Mouse (Mus musculus) lung, postnatal 25 days (tissue): ENCODE data around the gene Fchsd2.

ENCODE experiments used
- DNase-seq: peaks from one replicate; pipeline ENCODE4 v3.0.0; 2022; ENCODE audit warnings: low spot score

The Fchsd2 gene

DNA sequence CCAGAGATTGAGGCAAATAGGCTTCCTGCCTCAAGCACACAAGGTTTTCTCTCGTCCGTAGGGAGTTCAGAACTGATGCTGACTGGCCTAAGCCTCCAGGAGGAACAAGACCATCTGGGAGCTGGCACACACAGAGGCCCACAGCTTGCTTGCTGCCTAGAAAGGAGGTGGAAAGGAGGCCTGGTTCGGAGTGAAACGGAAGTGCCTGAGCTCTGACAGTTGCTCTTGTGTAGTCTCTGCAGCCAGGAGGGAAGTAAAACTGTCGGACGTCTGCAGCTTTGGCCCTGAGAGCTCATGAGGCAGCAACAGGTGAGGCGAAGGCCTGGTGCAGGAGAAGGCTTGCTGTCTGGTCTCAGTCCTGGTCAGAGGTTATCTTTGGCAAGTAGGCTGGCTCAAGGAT, at the start of gene Fchsd2:
TSS of gene Fchsd2 (plus strand) at position 246 of the 400 bp plus-strand sequence.
- peak; percentile 23 for DNase-seq

DNA sequence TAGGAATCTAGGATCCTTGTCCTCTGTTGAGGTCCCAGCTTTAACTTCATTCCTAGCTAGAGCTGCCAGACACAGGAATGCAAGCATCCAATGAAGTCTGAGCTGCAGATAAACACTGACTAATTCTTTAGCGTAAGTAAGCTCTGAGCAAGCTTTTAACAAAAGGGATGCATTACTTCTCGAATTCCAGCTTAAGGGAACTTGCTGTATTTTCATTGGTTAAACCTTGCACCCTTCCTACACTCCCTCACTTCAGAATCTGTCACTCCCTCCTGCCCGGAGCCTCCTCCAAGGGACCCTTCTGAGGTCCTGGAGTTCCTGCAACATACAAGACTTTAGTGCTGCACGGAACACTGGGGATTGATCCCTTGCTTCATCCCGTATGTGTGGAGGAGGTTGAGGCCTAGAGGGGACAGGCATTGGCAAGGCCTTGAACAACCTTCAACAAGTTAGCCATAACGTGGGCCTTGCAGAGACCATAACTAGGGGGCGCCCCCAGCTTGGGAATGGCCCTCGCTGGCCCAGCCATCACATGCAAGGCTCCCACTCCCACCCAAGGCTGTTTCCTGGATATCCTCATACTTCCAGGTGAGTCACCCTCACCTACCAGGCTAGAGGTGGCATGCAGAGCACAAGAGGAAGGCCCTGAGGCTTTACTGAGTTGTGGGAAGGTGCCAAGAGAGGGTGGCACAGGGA, 48.7 kb upstream of the Fchsd2 start:
- DNase-seq = no peak

DNA sequence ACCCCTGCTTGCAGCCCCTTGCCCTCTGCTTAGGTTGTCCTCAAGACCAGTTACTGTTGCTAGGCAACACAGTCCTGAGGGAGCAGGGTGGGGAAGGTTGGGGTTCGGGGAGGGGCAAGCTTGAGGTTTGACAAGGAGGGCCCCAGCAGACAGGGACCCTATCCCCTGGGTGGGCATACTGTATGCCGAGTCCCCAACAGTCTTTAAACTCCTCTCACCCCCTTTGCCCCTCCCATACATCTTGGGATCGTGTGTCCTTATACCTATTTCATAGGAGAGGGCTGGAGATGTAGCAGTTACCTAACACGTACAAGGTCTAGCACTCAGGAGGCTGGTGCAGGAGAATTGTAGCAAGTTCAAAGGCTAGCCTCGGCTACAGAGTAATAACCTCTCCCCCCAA, 44.4 kb upstream of the Fchsd2 start:
- DNase-seq = no peak

DNA sequence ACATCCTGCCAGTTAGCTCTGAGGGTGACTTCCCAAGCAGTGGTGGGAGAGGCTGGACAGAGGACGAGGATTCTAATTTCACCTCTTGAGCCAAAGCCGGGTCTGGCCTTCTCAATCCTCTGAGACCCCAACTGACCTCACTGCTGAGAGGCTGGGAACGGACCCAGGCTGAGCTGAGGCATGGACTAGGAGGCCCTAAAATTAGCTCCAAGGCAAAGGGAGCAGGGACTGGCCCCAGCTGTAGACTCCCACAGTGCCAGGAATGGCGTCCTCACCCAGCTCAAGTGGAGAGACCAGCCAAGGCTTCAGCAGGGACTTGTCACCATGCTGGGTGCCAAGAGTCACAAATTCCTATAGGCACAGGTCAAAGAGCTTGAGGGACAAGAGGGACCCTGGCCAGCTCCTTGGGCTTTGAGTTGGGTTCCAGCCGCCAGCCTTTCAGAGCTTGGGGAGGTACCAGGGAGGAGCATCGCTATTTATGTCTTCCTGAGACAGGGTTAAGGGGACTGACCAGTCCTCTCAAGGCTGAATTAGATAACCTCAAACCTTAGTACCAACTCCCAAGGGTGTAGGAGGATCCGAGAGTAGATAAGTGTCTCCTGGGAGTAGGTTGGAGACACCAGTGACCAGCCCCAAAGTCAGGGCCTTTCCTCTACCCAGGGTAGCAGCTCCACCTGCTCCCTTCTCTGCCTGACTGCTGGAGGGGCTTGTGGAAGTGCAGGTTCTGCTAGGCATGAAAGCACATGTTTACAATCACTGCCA, 43.2 kb upstream of the Fchsd2 start:
- peak; percentile 60 for DNase-seq

DNA sequence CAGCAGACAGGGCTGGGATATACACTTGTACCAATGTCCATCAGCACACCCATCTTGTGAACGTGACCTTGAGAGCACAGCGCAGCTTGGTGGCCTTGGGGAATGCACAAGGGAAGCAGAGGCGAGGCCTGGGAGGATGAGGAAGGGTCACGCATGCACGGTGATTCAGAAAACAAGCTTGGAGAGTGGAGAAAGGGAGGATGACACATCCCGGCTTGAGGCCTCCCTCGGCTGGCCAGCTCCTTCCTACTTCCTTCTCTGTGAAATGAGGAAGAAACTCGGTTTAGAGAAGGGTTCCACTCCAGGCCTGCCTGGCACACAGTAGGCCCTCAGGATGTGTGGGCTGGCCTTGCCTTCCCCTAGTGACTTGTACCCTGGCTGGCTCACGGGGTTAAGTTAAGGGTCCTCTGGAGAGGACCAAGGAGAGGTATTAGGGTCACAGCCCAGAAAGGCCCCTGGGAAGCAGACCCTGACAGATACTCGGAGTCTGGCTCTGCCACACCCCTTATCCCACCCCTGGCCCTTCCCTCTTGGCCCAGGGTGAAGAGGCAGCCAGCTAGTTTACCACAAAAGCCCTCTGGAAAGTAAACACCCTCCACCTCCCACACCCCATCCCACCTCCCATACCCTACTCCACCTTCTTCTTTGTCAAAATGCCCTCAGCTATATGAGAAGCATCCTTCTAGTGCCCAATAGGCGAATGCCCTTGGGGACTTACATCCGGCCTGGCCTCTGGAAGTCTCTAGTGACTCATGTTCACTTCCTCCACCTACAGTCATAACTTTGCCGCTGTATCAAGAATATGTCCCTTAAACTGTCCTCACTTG, 41.7 kb upstream of the Fchsd2 start:
- no peak for DNase-seq

DNA sequence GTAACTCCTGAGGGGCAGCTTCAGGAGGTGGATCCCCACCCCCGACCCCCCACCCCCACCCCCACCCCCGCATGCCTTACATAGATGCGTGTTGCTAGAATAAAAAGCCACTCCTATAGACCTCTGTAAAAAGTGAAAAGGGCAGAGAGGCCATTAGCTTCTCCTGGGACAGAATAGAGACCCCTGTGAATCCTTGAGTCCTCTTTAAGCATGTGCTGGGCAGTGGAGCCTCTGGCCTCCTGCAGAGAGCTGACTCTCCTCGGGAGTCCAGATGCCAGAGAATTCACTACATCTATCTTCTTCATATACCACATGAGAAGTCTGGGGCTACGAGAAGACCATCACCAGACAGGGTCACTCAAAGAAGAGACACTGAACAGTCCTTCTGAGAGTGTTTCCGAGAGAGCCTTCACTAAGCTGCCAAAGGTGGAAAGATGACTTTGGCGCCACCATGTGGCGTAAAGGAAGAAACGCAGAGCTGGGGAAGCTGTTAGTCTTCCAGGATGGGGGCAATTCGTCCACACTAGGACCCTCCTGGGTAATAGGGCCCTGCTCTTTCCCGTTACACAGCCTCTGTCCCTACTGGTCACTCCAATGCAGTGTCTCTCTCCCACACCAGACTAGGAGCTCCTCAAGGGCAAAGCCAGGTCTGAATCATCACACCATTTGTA, 41.0 kb upstream of the Fchsd2 start:
- peak; percentile 76 for DNase-seq

DNA sequence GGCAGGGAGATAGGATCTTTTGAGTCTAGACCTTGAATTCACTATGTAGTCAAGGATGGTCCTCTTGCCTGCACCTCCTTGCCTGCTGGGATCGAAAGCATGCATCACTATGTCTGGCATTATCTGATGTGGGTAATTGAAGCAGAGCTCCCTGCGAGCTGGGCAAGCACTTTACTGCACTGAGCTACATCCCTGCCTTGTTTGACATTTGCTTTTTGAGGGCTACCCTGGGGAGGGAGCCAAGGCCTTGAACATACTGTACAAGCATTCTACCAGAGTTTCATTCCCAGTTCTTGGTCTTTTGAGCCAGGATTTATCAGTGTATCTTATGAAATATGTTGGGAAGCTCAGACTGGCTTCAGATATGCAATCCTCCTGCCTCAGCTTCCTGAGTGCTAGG, 39.5 kb upstream of the Fchsd2 start:
- no peak for DNase-seq

DNA sequence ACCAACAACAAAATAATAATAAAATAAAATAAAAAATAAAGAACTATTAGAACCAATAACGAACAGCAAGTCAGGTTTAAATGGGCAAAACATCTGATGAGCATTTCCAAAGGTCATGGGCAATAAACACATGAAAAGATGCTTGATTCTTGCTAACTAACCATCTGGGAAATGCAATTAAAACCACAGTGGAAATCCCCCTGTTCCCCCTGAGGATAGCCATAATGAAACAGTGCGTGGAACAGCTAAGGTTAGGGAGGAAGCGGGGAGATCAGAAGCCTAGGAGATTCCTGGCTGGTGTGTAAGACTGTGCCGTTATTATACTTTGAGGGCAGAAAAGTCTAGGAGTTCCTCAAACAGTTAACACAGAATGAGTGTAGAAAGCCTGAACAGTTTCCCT, 35.4 kb upstream of the Fchsd2 start:
- DNase-seq = no peak

DNA sequence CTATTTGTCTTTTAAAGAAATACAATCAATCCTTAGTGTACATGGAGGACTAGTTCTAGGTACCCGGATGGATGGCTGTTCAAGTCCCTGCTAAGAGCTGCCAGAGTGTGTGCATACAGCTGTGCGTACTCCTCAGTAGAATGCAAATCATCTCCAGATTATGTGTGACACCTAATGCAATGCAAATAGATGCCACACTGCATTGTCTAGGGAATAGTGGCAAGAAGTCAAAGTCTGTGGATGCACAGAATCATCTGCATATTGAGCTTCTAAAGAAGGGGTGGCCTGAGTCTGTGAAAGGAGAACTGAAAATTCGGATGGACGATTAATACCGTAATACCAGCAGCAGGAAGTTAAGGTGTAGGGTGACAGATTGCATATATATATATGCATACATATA, 33.5 kb upstream of the Fchsd2 start:
- no peak for DNase-seq

DNA sequence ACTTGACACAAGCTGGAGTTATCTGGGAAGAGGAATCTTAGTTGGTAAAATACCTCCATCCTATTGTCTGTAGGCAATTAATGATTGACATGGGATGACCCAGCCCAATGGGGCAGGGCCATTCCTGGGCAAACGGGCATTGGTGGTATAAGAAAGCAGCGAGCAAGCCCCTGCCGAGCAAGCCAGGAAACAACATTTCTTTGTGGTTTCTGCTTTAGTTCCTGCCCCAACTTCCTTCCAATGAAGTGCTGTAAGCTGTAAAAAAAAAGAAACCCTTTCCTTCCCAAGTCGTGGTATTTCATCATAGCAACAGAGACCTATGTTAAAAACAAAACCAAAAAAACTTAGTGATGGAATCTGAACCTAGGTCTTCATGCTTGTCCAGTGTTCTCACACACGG, 32.2 kb upstream of the Fchsd2 start:
- DNase-seq = no peak

DNA sequence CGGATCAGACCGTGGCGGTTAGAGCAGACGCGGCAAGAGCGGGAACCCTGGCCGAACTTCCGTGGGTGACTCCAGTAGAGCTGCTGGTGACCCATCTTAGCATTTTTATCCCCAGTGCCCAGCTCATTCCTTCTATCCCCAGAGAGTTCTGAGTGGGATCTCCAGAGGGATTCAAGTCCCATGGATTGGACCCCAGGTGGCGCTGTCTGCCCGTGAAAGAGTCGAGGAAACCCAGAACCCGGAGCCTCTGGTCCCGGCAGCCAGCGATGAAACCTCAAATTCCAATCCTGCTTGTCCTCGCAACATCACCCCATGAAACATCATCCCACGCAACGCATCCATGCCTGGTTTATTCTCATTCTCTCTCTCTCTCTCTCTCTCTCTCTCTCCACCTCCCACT, 31.3 kb upstream of the Fchsd2 start:
- DNase-seq = peak; percentile 87

DNA sequence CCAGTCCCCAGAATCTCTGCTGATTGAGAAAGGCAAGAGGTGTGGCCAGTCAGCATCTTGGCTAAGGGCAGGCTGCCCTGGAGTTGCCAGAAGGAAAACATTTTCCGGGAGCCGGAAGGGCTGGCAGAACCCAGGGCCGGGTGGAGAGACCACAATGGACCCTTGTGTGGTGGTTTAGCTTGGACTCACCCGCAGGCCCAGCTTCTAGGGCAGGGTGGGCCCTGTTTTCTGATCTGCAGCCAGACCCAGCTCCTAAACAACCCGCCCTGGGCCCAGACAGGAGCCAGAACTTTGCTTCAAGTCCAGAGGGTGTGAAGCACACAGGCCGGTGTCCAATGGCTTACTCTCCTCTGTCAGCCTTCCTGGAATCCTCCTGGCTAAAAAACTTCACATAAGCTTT, 30.4 kb upstream of the Fchsd2 start:
- DNase-seq = no peak

DNA sequence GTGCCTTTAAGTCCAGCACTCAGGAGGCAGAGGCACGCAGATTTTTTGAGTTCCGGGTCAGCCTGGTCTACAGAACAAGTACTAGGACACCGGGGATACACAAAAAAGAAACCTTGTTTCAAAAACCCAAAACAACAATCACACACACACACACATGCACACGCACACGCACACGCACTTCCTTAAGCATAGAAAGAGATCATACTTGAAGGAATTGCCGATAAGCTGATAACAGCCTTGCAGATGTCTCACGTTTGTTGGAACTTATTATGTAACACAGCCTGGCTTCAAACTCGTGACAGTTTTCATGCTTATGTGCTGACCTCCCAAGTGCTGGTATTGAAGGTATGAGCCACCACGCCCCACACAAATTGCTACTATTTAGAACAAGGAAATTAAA, 29.1 kb upstream of the Fchsd2 start:
- DNase-seq = no peak

DNA sequence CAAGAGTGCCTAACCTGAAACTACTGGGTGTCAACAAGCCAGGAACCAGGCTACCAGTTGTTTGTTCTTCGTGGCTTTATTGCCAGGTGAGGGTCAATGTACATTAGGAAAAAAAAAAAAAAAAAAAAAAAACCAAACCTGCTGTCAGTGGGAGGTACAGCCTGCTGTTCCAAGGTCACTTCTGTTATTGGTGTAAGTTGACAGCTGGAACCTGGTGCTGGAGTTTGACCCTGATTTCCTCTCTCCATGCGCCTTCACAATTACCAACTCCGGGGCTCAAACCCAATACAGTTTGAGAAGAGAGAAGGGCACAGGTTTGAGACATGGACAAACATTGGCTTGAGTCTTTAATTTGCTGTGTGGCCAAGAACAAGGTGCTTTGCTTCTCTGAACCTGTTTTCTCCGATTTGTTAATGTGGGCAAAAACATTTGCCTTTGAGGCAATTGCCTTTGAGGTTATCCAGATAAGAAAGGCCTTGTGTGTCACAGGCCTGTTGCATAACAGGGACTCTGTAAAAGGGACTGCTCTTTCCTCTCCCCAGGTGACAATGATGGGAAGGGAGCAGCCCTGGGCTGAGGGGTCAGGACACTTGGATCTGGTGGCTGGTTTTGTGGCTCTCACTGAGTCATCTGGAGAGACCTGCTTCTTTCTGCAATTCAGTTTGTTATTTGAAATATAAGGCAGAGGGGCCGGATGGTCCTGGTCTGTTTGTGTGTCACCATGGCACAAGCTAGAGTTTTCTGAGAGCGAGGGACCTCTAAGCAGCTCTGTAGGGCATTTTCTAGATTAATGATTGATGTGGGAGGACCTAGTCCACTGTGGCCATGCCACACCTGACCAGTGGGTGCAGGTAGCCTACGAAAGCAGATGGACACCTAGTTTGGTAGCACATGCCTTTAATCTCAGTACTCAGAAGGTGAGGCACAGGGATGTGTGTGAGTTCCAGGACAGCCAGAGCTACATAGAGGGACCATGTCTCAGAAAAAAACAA, 27.7 kb upstream of the Fchsd2 start:
- no peak for DNase-seq

DNA sequence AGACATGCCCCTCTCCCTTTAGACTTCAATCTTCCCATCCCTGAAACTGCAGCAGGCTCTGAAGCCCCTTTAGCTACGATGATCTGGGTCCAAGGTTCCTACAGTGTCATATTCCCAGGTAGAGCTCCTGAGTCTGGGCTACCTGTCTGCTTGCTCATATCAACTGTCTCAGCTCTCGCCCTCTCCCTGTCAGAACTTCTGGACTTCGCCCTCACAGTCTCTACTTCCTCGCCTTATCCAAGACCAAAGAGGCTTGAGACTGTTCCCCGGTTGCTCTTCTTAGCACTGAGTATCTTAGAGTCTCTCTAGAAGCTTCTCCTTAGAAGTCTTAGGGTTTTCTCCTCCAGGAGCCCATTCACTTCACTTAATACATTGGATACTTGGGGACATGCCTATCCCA, 26.7 kb upstream of the Fchsd2 start:
- DNase-seq = no peak

DNA sequence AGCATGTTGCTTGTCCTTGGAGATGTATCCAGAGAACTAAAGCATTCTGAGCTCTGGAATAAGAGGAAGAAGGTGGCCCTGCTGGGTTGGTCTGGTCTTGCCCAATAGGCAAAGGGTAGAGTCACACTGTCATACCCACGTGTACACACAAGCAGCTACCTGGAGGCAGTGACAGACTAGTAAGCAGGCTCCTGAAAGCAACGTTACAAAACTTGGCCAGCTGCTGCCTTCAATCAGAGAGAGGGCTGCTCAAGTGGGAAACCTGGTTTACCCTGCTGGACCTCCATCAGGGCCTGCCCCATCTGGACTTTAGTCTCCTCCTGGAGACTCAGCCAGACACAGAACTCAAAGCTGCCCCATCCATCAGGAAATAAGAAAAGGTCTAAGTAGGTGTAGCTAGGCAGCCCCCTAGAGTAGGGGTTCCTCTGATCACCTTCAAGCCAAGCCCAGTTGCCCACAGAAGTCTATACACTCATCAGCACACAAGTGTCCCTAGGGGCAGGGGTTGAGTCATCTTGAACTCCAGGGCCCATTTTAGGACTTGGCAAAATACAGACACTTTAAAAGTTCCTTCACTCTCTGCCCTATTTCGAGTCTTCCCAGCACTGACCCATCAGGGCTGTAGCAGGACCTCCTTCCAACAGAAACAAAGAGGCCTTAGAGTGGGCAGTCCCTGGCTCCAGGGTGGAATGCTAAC, 25.9 kb upstream of the Fchsd2 start:
- DNase-seq = no peak

DNA sequence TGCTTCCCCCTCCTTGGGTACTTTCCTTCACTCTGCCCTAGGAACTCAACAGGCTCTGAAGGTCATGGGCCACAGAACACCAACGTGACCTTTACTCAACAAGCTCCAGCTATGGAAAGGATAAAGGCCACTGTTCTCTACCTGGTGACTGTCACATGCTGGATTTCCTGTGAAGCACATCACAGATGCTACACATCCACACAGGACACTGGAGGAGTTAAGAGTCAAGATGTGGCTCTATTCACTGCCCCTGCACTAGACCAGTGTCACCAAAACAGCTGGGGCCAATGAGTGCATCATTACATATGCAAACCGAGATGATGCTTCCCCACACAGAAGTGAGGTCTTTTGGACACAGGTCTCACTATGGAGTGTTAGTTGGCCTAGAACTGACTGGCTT, 25.1 kb upstream of the Fchsd2 start:
- DNase-seq = no peak

DNA sequence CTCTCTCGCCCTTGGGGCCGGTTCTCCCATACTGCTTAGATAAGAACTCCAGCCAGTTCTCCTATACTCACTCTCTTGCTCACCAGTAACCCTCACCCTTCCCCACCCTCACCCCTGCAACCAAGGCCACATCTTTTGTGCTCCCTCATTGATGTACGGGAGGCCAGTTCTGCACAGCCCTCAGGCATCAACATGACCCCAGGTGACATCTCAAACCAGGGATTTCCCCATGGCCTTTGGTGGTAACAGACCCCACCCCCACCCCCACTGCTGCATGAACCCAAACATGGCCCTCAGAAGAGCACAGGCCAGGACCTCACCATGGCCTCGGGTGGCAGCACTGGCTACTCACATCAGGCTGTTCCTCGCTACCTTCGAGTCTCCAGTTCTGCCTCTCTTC, 23.4 kb upstream of the Fchsd2 start:
- DNase-seq = no peak

DNA sequence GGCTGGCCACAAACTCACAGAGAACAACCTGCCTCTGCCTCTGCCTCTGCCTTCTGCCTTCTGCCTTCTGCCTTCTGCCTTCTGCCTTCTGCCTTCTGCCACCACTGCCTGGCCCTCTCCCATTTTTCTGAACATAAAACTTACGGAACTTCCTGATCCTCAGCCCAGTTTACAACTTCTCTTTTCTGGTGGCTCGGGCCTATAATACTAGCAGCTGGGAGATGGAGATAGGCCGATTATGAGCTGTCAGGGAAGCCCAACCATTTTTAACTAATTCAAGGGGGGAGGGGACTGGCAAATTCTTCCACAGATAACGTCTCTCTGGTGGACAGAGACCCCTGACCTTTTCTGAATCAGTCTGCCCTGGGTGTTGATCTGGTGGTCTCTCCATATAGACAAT, 22.3 kb upstream of the Fchsd2 start:
- DNase-seq = no peak

DNA sequence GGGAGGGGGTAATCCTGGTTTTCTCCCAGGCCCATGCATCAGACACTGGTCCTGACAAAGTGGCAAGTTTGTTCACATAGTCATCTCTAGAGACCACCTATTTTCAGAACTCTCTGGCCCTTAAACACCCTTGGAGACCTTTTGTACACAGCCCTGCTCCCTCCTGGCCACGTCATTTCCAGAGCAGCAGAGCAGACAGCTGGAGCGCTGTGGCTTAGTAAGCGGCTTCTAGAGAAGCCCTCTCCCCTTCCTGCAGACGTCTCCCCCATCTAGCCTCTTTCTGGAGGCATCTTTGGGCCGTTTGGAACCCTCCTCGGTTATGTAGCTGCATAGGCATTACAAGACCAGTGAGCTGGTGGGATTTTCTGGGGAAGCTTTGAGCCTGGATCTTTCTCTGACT, 21.6 kb upstream of the Fchsd2 start:
- DNase-seq = no peak
